Mouse (Mus musculus) ES-E14 (cell line): ENCODE measurements around the gene Glo1. TPM values are rescaled to one million over a fixed set of nuclear protein-coding genes. Genes with fewer than 3 reads are reported as not detected.
A peak's percentile ranks its signal among the peaks of the same experiment; 100 is the strongest.

Experiments used
- DNase-seq: peaks from one replicate; pipeline ENCODE4 v3.0.0-alpha.2; 2013; ENCODE audit warnings: low read depth, low spot score
- H3K27ac ChIP-seq: 2 replicates; pipeline ENCODE4 v1.5.1; 2012; ENCODE audit warnings: low read depth, mild to moderate bottlenecking, low read length, moderate library complexity, mixed read lengths; ENCODE audit not compliant: poor library complexity, insufficient read depth, severe bottlenecking
- H3K36me3 ChIP-seq: 2 replicates; pipeline ENCODE4 v1.6.1; 2012; ENCODE audit warnings: mild to moderate bottlenecking, low read length, moderate library complexity, mixed read lengths; ENCODE audit not compliant: control insufficient read depth, poor library complexity, insufficient read depth, severe bottlenecking
- H3K4me1 ChIP-seq, 2 experiments: fragments of 150-350 bp in 1 of 2; sonication (generic) in 1 of 2; 2 replicates each; pipeline ENCODE4 v1.6.1; 2012; ENCODE audit warnings: low read length in 2 of 2, mild to moderate bottlenecking in 1 of 2, mixed read lengths in 1 of 2; ENCODE audit not compliant: control insufficient read depth in 2 of 2, insufficient read depth in 2 of 2, poor library complexity in 1 of 2
- H3K4me3 ChIP-seq, 2 experiments: fragments of 150-350 bp in 1 of 2; sonication (generic) in 1 of 2; 2 replicates each; pipeline ENCODE4 v1.5.1; 2012; ENCODE audit warnings: low read length in 2 of 2, low read depth in 1 of 2, mild to moderate bottlenecking in 1 of 2, mixed read lengths in 1 of 2; ENCODE audit not compliant: insufficient read depth in 1 of 2, poor library complexity in 1 of 2, severe bottlenecking in 1 of 2
- H3K9ac ChIP-seq: 2 replicates; pipeline ENCODE4 v1.6.1; 2012; ENCODE audit warnings: low read depth, mild to moderate bottlenecking, low read length, mixed read lengths; ENCODE audit not compliant: poor library complexity, insufficient read depth, severe bottlenecking
- H3K9me3 ChIP-seq: fragments of 150-350 bp; sonication (generic); 2 replicates; pipeline ENCODE4 v1.6.1; 2012; ENCODE audit warnings: low read depth, mild to moderate bottlenecking, low read length; ENCODE audit not compliant: control insufficient read depth, insufficient read depth
- CHD2 ChIP-seq: IDR thresholded peaks from 2 replicates; pipeline ENCODE4 v1.6.1; 2014; ENCODE audit warnings: mild to moderate bottlenecking, low read depth, low read length, inconsistent platforms
- HCFC1 ChIP-seq: IDR thresholded peaks from 2 replicates; pipeline ENCODE4 v1.6.1; 2012; ENCODE audit warnings: low read length, inconsistent platforms, borderline replicate concordance; ENCODE audit not compliant: insufficient read depth
- MAFK ChIP-seq: IDR thresholded peaks from 2 replicates; pipeline ENCODE4 v1.6.1; 2014; ENCODE audit warnings: mild to moderate bottlenecking, low read depth, low read length, inconsistent platforms; ENCODE audit not compliant: insufficient read depth
- ZC3H11A ChIP-seq: IDR thresholded peaks from 2 replicates; pipeline ENCODE4 v1.6.1; 2012; ENCODE audit warnings: low read depth, mild to moderate bottlenecking, inconsistent platforms, low read length, borderline replicate concordance
- ZNF384 ChIP-seq: IDR thresholded peaks from 2 replicates; pipeline ENCODE4 v1.6.1; 2012; ENCODE audit warnings: low read depth, low read length, inconsistent platforms
- in situ Hi-C, 2 experiments: fragments of 600-800 bp; cut with MboI; formaldehyde crosslinking; loops; one replicate each; pipeline ENCODE4 v1.15.1; 2025; ENCODE audit warnings: low sequenced_read_pairs in 2 of 2, inconsistent platforms in 1 of 2; ENCODE audit not compliant: unreplicated experiment in 2 of 2
- total RNA-seq: library from RNA; depleted of rRNA; stranded (reverse); fragments of 300-350 nt; gene quantifications from 2 replicates; pipeline ENCODE4 v1.2.3, GENCODE M21; 2012

Glo1 gene
- total RNA-seq, 1 experiment = 283 TPM

DNA sequence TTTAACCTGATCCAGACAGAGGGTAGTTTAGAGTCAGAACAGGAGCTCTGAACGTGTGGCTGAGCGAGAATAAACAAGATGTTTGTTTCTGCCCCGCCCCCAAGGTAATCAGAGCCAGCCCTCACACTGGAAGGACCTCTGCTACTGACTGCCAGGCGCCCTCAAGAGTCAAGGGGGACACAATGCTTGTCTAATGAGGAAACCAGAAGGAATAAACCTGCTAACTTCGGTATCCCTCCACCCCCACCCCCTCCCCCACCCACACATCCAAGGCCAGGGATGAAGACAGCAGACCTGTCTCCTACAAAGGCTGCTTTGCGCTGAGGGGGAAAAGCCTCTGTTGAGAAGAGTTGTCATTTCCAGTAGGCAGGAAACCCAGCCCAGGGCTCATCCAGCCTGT is 31.8 kb downstream of the Glo1 start:
- peak overlapping the region; percentile 67; the same call in 1 of the 2 replicates for H3K27ac ChIP-seq
- H3K9ac ChIP-seq = peak overlapping the region; percentile 4; the same call in 1 of the 2 replicates
- DNase-seq = no peak
- in situ Hi-C loops = no loop called here
- H3K4me3 ChIP-seq = no peak overlapping the region
- H3K9me3 ChIP-seq = no peaks in the 10 kb centered on the region
- no peak for TF ChIP-seq ZNF384
- no peak for TF ChIP-seq ZC3H11A
- TF ChIP-seq CHD2 = no peak
- no peak for TF ChIP-seq HCFC1
- TF ChIP-seq MAFK = no peak
- peaks cover 42% of the 10 kb centered on the region for H3K36me3 ChIP-seq
- H3K4me1 ChIP-seq = peaks cover 24 to 42% of the 10 kb centered on the region in 2 experiments

DNA sequence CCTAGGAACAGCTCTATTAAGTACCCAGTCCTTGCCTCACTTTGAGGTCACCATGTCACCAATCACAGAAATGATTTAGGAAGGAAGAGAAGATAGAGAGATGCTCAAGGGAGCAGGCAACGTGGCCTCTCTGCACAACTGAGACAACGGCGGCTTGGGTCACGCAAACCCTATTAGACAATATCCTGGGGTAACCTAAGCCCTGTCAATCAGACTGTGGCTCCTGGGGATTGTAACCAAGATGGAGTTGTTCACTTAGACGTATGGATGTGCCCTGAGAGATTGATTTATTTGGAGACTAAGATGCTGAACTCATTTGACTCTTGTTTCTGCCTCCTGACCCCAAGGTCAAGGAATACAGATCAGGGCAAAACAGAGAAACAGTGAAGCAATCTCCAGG is 32.3 kb downstream of the Glo1 start:
- TF ChIP-seq HCFC1 = no peak
- no peak for TF ChIP-seq ZNF384
- TF ChIP-seq MAFK = no peak
- TF ChIP-seq ZC3H11A = no peak
- no peak for TF ChIP-seq CHD2
- H3K4me3 ChIP-seq = no peak overlapping the region
- in situ Hi-C loops = no loop called here
- no peak for DNase-seq
- H3K4me1 ChIP-seq = peaks cover 22 to 42% of the 10 kb centered on the region in 2 experiments
- H3K36me3 ChIP-seq = peaks cover 42% of the 10 kb centered on the region
- H3K9ac ChIP-seq = peak overlapping the region; percentile 4; the same call in 1 of the 2 replicates
- peak overlapping the region; percentile 67; the same call in 1 of the 2 replicates for H3K27ac ChIP-seq
- no peaks in the 10 kb centered on the region for H3K9me3 ChIP-seq

DNA sequence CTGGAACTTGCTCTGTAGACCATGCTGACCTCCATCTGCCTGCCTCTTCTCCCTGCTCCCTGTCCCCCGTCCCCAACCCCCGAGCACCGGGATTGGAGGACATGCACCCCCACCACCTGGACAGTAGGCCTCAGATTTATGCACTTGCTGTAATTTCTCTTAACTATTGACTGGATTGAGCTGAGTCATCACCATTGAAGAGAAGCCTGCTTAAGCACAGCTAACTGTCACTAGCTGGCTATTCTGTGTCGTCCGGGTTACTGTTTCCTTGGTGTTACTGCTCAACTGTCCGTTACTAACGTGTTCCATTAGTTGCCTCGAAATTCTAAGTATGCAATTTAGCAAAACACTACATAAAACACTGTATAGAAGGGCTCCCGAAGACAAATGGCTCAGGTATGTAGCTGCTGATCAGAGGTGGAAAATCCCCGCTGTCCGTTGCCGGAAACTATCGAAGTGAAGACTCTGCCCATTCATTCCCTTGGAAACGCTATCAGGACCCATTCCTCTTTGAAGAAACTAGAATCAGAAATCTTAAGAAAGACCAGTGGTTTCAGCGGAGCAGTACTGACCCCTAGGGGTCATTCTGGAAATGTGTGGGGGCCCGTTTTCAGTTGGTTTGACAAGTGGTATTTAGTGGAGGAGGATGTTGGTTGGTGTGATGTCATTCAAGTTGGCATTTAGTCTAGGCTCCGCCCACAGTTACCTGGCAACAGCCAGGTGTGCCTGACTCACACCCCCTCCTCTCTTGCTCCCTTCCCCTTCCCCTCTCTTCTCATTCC is 36.1 kb downstream of the Glo1 start:
- Histone ChIP-seq H3K36me3 (peaks cover 24% of the 10 kb centered on the region), H3K9me3 (no peaks in the 10 kb centered on the region), H3K27ac (0 out of 2 replicates have a peak overlapping the region, but pooled peaks have one; percentile 25), H3K4me3 (no peak overlapping the region), H3K4me1 (peaks cover 6 to 33% of the 10 kb centered on the region in 2 experiments), H3K9ac (no peak overlapping the region)
- in situ Hi-C loops = no loop called here
- peak; percentile 89 for DNase-seq
- TF ChIP-seq ZNF384 (no peak), MAFK (peak; percentile 84)

DNA sequence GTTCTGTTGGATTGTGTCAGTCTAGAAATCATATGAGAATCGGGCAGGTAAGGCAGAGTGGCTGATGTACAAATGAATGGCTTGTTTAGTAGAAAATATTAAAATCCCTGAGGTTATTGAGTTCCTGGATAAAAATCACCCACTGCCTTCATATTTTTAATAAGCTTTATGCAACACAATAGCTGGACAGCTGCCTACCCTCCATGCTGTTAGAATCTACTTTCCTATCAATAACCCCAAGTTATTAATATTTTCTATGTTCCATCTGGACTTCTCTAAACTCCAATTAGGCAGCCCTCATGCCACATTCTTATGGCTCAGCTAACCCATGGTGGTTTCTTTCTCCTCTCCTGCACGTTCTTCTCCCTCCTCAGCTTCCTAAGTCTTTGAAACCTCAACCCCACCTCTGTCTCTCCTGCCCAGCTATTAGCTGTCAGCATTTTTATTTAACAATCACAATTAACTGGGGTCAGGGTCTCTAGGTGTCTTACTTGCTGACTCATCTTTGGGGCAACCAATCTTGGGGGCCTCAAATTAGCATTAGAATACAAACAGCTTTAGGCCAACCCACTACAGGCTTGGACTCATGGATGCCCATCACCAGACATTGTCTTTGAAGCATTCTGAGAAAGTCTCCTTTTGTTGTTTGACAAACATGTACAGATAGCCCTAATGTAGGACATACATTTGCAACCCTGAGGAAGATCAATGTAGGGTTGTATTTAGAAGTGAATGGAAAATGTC is 43.2 kb downstream of the Glo1 start:
- in situ Hi-C loops = no loop called here
- TF ChIP-seq MAFK (peak; percentile 80), HCFC1 (no peak)

More for the DNA sequence above, 43.2 kb downstream of the Glo1 start:
- H3K4me1 ChIP-seq = peaks cover 4 to 9% of the 10 kb centered on the region in 2 experiments; a peak in 2 of 4 replicates
- H3K36me3 ChIP-seq = no peaks in the 10 kb centered on the region
- H3K4me3 ChIP-seq = no peak overlapping the region
- no peak for DNase-seq
- H3K9me3 ChIP-seq = no peaks in the 10 kb centered on the region
- no peak overlapping the region for H3K9ac ChIP-seq
- no peak overlapping the region for H3K27ac ChIP-seq
